Mouse (Mus musculus) embryonic fibroblast, embryonic 13.5 days (primary cell): ENCODE measurements around the gene Dtx2. TPM values are rescaled to one million over a fixed set of nuclear protein-coding genes. Genes with fewer than 3 reads are reported as not detected.

Source experiments
- H3K27ac ChIP-seq: 2 replicates; pipeline ENCODE4 v1.5.1; 2012; ENCODE audit warnings: low read length, control low read depth, inconsistent platforms; ENCODE audit not compliant: insufficient read depth
- H3K4me1 ChIP-seq: 2 replicates; pipeline ENCODE4 v1.6.1; 2011; ENCODE audit warnings: low read length; ENCODE audit not compliant: control insufficient read depth, insufficient read depth
- H3K4me3 ChIP-seq: 2 replicates; pipeline ENCODE4 v1.5.1; 2011; ENCODE audit warnings: mild to moderate bottlenecking, control low read depth, low read length; ENCODE audit not compliant: insufficient read depth
- CTCF ChIP-seq: IDR thresholded peaks from 2 replicates; pipeline ENCODE4 v1.5.1; 2011; ENCODE audit warnings: mild to moderate bottlenecking, control low read depth, low read length, moderate library complexity, borderline replicate concordance; ENCODE audit not compliant: insufficient read depth
- POLR2A ChIP-seq: IDR thresholded peaks from 2 replicates; pipeline ENCODE4 v1.6.1; 2011; ENCODE audit warnings: low read depth, mild to moderate bottlenecking, control low read depth, low read length, moderate library complexity
- polyA plus RNA-seq: library from polyadenylated mRNA; stranded (reverse); fragments of >200 nt; gene quantifications from 2 replicates; pipeline ENCODE4 v1.2.4, GENCODE M21; 2011; ENCODE audit warnings: low read depth; ENCODE audit not compliant: missing spikeins, insufficient read length

Gene Dtx2
- polyA plus RNA-seq, 1 experiment, result 8.5 TPM

- no peak for TF ChIP-seq CTCF
- TF ChIP-seq POLR2A, result no peak
- Histone ChIP-seq H3K4me3 (no peak within 1 kb of the TSS), H3K27ac (no peak within 1 kb of the TSS), H3K4me1 (no peaks in the 10 kb centered on the region; the same call in 1 of the 2 replicates)
Observed at GRCm38 (mm10) chr5:135974365-135974764, 20.2 kb upstream of the Dtx2 start, which contains the start of gene Ssc4d. Gene Ssc4d, minus strand, starts transcription at chr5:135974531.

GRCm38 (mm10) chr5:135975893-135976668 lies 18.5 kb upstream of the Dtx2 start:
- H3K27ac ChIP-seq, result 0 out of 2 replicates have a peak overlapping the region, but pooled peaks have one; percentile 28
- no peak overlapping the region for H3K4me3 ChIP-seq
- TF ChIP-seq CTCF (no peak), POLR2A (no peak)
- no peaks in the 10 kb centered on the region; the same call in 1 of the 2 replicates for H3K4me1 ChIP-seq

GRCm38 (mm10) chr5:135979381-135979780 lies 15.2 kb upstream of the Dtx2 start:
- TF ChIP-seq POLR2A, result no peak
- TF ChIP-seq CTCF, result no peak
- Histone ChIP-seq H3K4me1 (no peaks in the 10 kb centered on the region; the same call in 1 of the 2 replicates), H3K4me3 (no peak overlapping the region), H3K27ac (no peak overlapping the region)

- TF ChIP-seq CTCF (no peak), POLR2A (no peak)
Observed at GRCm38 (mm10) chr5:135979904-135980303, 14.7 kb upstream of the Dtx2 start, which contains the start of gene Zp3. Gene Zp3, plus strand, starts transcription at chr5:135980099.

GRCm38 (mm10) chr5:135982398-135982797 lies 12.2 kb upstream of the Dtx2 start:
- no peak for TF ChIP-seq POLR2A
- peak; percentile 95 for TF ChIP-seq CTCF
- no peak overlapping the region for H3K27ac ChIP-seq
- H3K4me3 ChIP-seq, result no peak overlapping the region
- H3K4me1 ChIP-seq, result no peaks in the 10 kb centered on the region

More at GRCm38 (mm10) chr5:135979904-135980303, 14.7 kb upstream of the Dtx2 start, which contains the start of gene Zp3:
- H3K4me3 ChIP-seq, result no peak within 1 kb of the TSS
- H3K4me1 ChIP-seq, result no peaks in the 10 kb centered on the region; the same call in 1 of the 2 replicates
- H3K27ac ChIP-seq, result no peak within 1 kb of the TSS

DNA sequence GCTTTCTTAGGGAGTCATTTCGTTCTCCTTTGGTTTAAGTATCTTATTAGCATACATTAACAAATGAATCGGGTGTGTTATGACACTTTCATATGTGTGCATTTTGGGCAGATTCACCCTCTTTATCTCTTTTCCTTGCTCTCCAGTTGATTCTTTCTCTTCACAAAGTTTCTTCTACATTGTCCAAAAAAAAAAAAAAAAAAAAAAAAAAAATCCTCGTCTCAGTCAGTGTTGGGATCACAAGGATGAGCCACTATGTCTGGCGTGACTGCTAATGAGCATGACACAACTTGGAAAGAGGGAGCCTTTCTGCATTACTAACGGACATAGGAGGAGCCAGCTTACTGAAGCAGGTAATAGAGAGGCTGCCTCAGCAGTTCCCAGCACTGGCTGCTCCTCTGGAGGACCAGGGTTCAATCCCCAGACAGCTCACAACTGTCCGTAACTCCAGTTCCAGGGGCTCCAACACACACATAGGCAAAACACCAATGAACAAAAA lies 10.0 kb upstream of the Dtx2 start:
- H3K4me3 ChIP-seq, result no peak overlapping the region
- TF ChIP-seq POLR2A (no peak), CTCF (no peak)
- H3K4me1 ChIP-seq, result no peaks in the 10 kb centered on the region
- H3K27ac ChIP-seq, result no peak overlapping the region

- Histone ChIP-seq H3K27ac (no peak overlapping the region), H3K4me1 (no peaks in the 10 kb centered on the region), H3K4me3 (no peak overlapping the region)
- TF ChIP-seq POLR2A (no peak), CTCF (no peak)
Observed at GRCm38 (mm10) chr5:135987248-135987647, 7.4 kb upstream of the Dtx2 start.

- Histone ChIP-seq H3K4me1 (0 out of 2 replicates have a peak, but pooled peaks cover 1% of the 10 kb centered on the region), H3K27ac (no peak overlapping the region), H3K4me3 (no peak overlapping the region)
- TF ChIP-seq CTCF (no peak), POLR2A (no peak)
Observed at GRCm38 (mm10) chr5:135990601-135991000, 4.0 kb upstream of the Dtx2 start.

DNA sequence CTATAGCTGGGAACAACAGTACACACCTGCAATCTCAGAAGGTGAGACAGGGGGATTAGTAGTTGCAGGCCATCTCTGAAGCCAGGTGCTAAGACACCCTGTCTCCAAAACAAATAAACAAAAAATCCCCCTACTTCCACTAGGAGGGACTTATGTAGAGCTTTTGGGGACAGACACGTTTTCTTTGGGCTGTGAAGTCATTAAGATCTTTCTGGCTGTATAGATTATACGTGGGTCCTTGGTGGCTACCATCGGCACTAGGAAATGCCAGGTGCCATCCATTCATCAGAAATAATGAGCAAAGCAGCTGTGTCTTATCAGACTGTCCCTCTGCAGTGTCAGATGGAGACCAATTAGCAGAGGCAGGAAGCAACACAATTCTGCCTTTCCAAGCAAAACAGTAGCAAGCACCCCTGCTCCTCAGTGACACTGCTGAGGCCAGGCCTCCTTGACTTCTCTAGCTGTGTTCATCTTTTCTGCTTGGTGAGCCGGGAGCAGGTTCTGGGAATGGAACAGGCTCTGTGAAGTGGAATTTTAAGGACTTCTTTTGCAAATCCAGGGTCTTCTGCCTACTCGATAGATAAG lies 1.1 kb upstream of the Dtx2 start:
- Histone ChIP-seq H3K4me3 (no peak overlapping the region), H3K4me1 (peaks cover 6% of the 10 kb centered on the region; the same call in 1 of the 2 replicates), H3K27ac (no peak overlapping the region)
- TF ChIP-seq CTCF (no peak), POLR2A (no peak)

- TF ChIP-seq POLR2A (no peak), CTCF (no peak)
- no peak overlapping the region for H3K27ac ChIP-seq
- H3K4me3 ChIP-seq, result no peak overlapping the region
- peaks cover 6% of the 10 kb centered on the region; the same call in 1 of the 2 replicates for H3K4me1 ChIP-seq
Observed at GRCm38 (mm10) chr5:135994335-135994724, 270 bp upstream of the Dtx2 start.
